20 mouse cellular contexts compared by ENCODE assay signal in genomic region chr19:24698651-24699050, GRCm38 (mm10). TPM values are rescaled to one million over a fixed set of nuclear protein-coding genes. Genes with fewer than 3 reads are reported as not detected.
DNase-seq lines count a peak whose midpoint lies in the region; ATAC-seq and TF ChIP-seq lines count a peak whose summit lies in the region.
"Had no signal": no experiment of that assay in that cellular context is flagged by ENCODE, and none has a peak within 500 bp of the region (broad histone marks: within the 10 kb centered on the region; RNA-seq: fewer than 3 reads in every experiment).

No protein-coding gene starts in this region.

- no peak for TF ChIP-seq CTCF in intestine, postnatal 0 days (IDR thresholded peaks at IDR 0.05; ENCODE audit: low read depth)
- no peak for TF ChIP-seq CTCF in lung, postnatal 0 days (IDR thresholded peaks at IDR 0.05)

- no peak overlapping the region for H3K4me3 ChIP-seq in intestine, embryonic 16.5 days (ENCODE audit: low read length)
- H3K4me3 ChIP-seq in intestine, postnatal 0 days (ENCODE audit: low read depth, low read length), result no peak overlapping the region
- no peak overlapping the region for H3K4me3 ChIP-seq in lung, postnatal 0 days (ENCODE audit: low read depth, low read length)
- H3K4me3 ChIP-seq: embryonic facial prominence, embryonic 12.5 days; heart, embryonic 12.5 days; limb, embryonic 13.5 days; liver, embryonic 15.5 days; neural tube, embryonic 12.5 days had no signal

- ATAC-seq in intestine, embryonic 16.5 days, result no peak
- no peak for ATAC-seq in intestine, postnatal 0 days
- ATAC-seq in lung, postnatal 0 days, result no peak
- ATAC-seq: activated CD4-positive, CD25-positive, alpha-beta regulatory T cell, adult 4 months; forebrain, postnatal 0 days; hindbrain, embryonic 16.5 days had no signal

- no peaks in the 10 kb centered on the region for H3K36me3 ChIP-seq in intestine, embryonic 16.5 days (ENCODE audit: control insufficient read depth, insufficient read depth, low read length)
- no peaks in the 10 kb centered on the region for H3K36me3 ChIP-seq in intestine, postnatal 0 days (ENCODE audit: control insufficient read depth, insufficient read depth)
- no peaks in the 10 kb centered on the region for H3K36me3 ChIP-seq in lung, postnatal 0 days (ENCODE audit: insufficient read depth, low read length)
- H3K36me3 ChIP-seq: embryonic facial prominence, embryonic 12.5 days; heart, embryonic 12.5 days; limb, embryonic 13.5 days; liver, embryonic 15.5 days; neural tube, embryonic 12.5 days had no signal

- H3K27me3 ChIP-seq in intestine, embryonic 16.5 days (replicated peaks; ENCODE audit: control insufficient read depth, insufficient read depth, low read length), result no peaks in the 10 kb centered on the region
- no peaks in the 10 kb centered on the region for H3K27me3 ChIP-seq in intestine, postnatal 0 days (replicated peaks; ENCODE audit: control insufficient read depth, insufficient read depth, low read length)
- no peaks in the 10 kb centered on the region for H3K27me3 ChIP-seq in lung, postnatal 0 days (replicated peaks; ENCODE audit: insufficient read depth, low read length)
- H3K27me3 ChIP-seq: embryonic facial prominence, embryonic 12.5 days; heart, embryonic 12.5 days; limb, embryonic 13.5 days; liver, embryonic 15.5 days; neural tube, embryonic 12.5 days had no signal

- H3K9me3 ChIP-seq in intestine, embryonic 16.5 days (ENCODE audit: control insufficient read depth, low read length), result no peaks in the 10 kb centered on the region
- no peaks in the 10 kb centered on the region for H3K9me3 ChIP-seq in intestine, postnatal 0 days (ENCODE audit: control insufficient read depth)
- H3K9me3 ChIP-seq in lung, postnatal 0 days (ENCODE audit: low read length), result no peaks in the 10 kb centered on the region
- H3K9me3 ChIP-seq: embryonic facial prominence, embryonic 12.5 days; heart, embryonic 12.5 days; limb, embryonic 13.5 days; liver, embryonic 15.5 days; neural tube, embryonic 12.5 days had no signal

- H3K4me2 ChIP-seq in intestine, embryonic 16.5 days (ENCODE audit: low read depth, low read length), result no peak overlapping the region
- no peak overlapping the region for H3K4me2 ChIP-seq in intestine, postnatal 0 days (replicated peaks; ENCODE audit: low read depth)
- no peak overlapping the region for H3K4me2 ChIP-seq in lung, postnatal 0 days (replicated peaks; ENCODE audit: low read depth, low read length)
- H3K4me2 ChIP-seq: embryonic facial prominence, embryonic 12.5 days; heart, embryonic 12.5 days; limb, embryonic 13.5 days; liver, embryonic 15.5 days; neural tube, embryonic 12.5 days had no signal

- peaks cover 2% of the 10 kb centered on the region; the same call in 1 of the 2 replicates for H3K4me1 ChIP-seq in intestine, embryonic 16.5 days (ENCODE audit: control insufficient read depth, insufficient read depth, low read length)
- H3K4me1 ChIP-seq in intestine, postnatal 0 days (replicated peaks; ENCODE audit: control insufficient read depth, insufficient read depth, low read length), result no peaks in the 10 kb centered on the region
- H3K4me1 ChIP-seq in lung, postnatal 0 days (ENCODE audit: insufficient read depth, low read depth, low read length), result no peaks in the 10 kb centered on the region
- H3K4me1 ChIP-seq: liver, embryonic 15.5 days had no signal

- DNase-seq in adrenal gland, postnatal 14 days, result peak; percentile 20
- no peak for DNase-seq in adrenal gland, adult 18-20 months (ENCODE audit: low spot score in 2 of 2)
- DNase-seq in lung, postnatal 0 days (ENCODE audit: low spot score), result peak; percentile 15
- no peak for DNase-seq in lung, adult 18-20 months
- DNase-seq in cerebellum, adult 18-20 months, result no peak
- DNase-seq in testis, postnatal 10 days (ENCODE audit: low spot score), result no peak
- DNase-seq: cerebellum, adult 2 months; forebrain, postnatal 0 days; gastrocnemius, postnatal 14 days; heart, postnatal 4 days; spleen, adult 18-20 months had no signal

- no peak overlapping the region for H3K9ac ChIP-seq in intestine, embryonic 16.5 days (ENCODE audit: low read depth, low read length)
- no peak overlapping the region for H3K9ac ChIP-seq in intestine, postnatal 0 days (ENCODE audit: low read depth, low read length)
- no peak overlapping the region for H3K9ac ChIP-seq in lung, postnatal 0 days (replicated peaks; ENCODE audit: low read depth)
- H3K9ac ChIP-seq: embryonic facial prominence, embryonic 12.5 days; forebrain, postnatal 0 days; heart, embryonic 12.5 days; limb, embryonic 13.5 days; liver, embryonic 15.5 days; neural tube, embryonic 12.5 days had no signal

- WGBS in intestine, embryonic 16.5 days, result 47% methylated on average over 5 of the region's 5 CpGs
- WGBS in intestine, postnatal 0 days, result 51% methylated on average over 5 of the region's 5 CpGs
- 29% methylated on average over 5 of the region's 5 CpGs for whole genome bisulfite sequencing in lung, postnatal 0 days

- no peak for TF ChIP-seq EP300 in lung, postnatal 0 days (IDR thresholded peaks at IDR 0.05)

- 0 out of 2 replicates have a peak overlapping the region, but pooled peaks have one; percentile 23 for H3K27ac ChIP-seq in intestine, embryonic 16.5 days (ENCODE audit: low read length)
- H3K27ac ChIP-seq in intestine, postnatal 0 days (ENCODE audit: low read depth, low read length), result no peak overlapping the region
- peak overlapping the region; percentile 7; the same call in 1 of the 2 replicates for H3K27ac ChIP-seq in lung, postnatal 0 days (ENCODE audit: low read length)
- H3K27ac ChIP-seq: embryonic facial prominence, embryonic 12.5 days; limb, embryonic 13.5 days; liver, embryonic 15.5 days; neural tube, embryonic 12.5 days had no signal

RNA-seq across cellular contexts. Expression of gene Tmem252, which starts 24.8 kb away (rescaled TPM):
- 0.30 and 0.33 TPM in 2 replicates for total RNA-seq in adrenal gland, postnatal 14 days (2021)
- under 1 TPM; 0.17 to 0.22 TPM for total RNA-seq in adrenal gland, adult 18-20 months (2021)
- polyA plus RNA-seq in intestine, embryonic 16.5 days (2015; fragmentation: Nextera tagmentation; extraction: Ambion mirVana), result 3.8 and 4.8 TPM in 2 replicates
- 9.3 and 11.3 TPM in 2 replicates for polyA plus RNA-seq in intestine, postnatal 0 days (2015; fragmentation: Nextera tagmentation; extraction: Ambion mirVana)
- 4.5 and 6.2 TPM in 2 replicates for polyA plus RNA-seq in lung, postnatal 0 days (2015; fragmentation: Nextera tagmentation; extraction: Ambion mirVana)
- polyA plus RNA-seq: activated CD4-positive, CD25-positive, alpha-beta regulatory T cell, adult 4 months had no signal

Comparison
In these comparisons a context has a peak if more than half of its experiments do, and no peak if none do; other contexts are left out.
1. DNase-seq: peak in adrenal gland, postnatal 14 days (single experiment) and lung, postnatal 0 days (single experiment); none in adrenal gland, adult 18-20 months (0 of 2), lung, adult 18-20 months (0 of 2), cerebellum, adult 18-20 months (0 of 2) and testis, postnatal 10 days (single experiment).